Mouse (Mus musculus): ENCODE results near the gene Grik2.
"Not testable (repeated sequence)": the region's sequence is repeated elsewhere in the genome, so short reads cannot be mapped to it uniquely, and the experiment has no call there.

DNA sequence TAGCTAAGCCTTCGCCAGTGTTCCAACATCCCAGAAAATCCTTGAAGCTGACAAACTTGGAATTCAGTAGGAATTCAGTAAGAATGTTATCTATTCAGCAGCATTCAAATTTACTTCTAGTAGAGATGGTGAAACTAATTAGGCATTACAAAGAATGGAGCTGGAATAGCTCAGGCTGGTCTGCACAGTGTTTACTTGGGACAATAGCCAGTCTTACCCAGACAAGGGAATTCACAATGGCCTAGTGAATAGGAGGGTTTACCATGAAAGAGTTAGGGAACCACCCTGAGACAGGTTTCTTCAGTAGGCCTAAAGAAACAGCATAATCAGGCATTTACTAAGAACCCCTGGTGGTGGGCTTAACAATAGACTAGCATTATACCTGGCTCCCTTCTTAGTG lies 371.4 kb downstream of the Grik2 start:
- TF ChIP-seq CTCF (IDR thresholded peaks at IDR 0.05; ENCODE audit: low read depth); EP300 (optimal IDR thresholded peaks at IDR 0.05): not testable (repeated sequence)
